Mouse (Mus musculus) cortical plate, adult 2 months (tissue): ENCODE data around the gene Kctd18. TPM values are rescaled to one million over a fixed set of nuclear protein-coding genes. Genes with fewer than 3 reads are reported as not detected.

Source experiments
- H3K27ac ChIP-seq: fragments of 200-500 bp; 2 replicates; pipeline ENCODE4 v1.5.1; 2012; ENCODE audit warnings: low read length, control low read depth, inconsistent platforms; ENCODE audit not compliant: insufficient read depth
- H3K4me1 ChIP-seq: fragments of 200-500 bp; 2 replicates; pipeline ENCODE4 v1.6.1; 2011; ENCODE audit warnings: low read length; ENCODE audit not compliant: control insufficient read depth, insufficient read depth
- H3K4me3 ChIP-seq: fragments of 200-500 bp; 2 replicates; pipeline ENCODE4 v1.5.1; 2011; ENCODE audit warnings: mild to moderate bottlenecking, low read length, control low read depth; ENCODE audit not compliant: insufficient read depth
- CTCF ChIP-seq: fragments of 200-500 bp; IDR thresholded peaks from 2 replicates; pipeline ENCODE4 v1.5.1; 2011; ENCODE audit warnings: mild to moderate bottlenecking, control low read depth, low read length; ENCODE audit not compliant: insufficient read depth; ENCODE audit errors: extremely low read depth
- POLR2A ChIP-seq: fragments of 200-500 bp; IDR thresholded peaks from 2 replicates; pipeline ENCODE4 v1.6.1; 2011; ENCODE audit warnings: mild to moderate bottlenecking, low read length, control low read depth; ENCODE audit not compliant: insufficient read depth; ENCODE audit errors: extremely low read depth
- polyA plus RNA-seq: library from polyadenylated mRNA; depleted of rRNA; stranded (reverse); fragments of >200 nt; gene quantifications from 2 replicates; pipeline ENCODE4 v1.2.3, GENCODE M21; 2012; rRNA removed

Gene Kctd18
- polyA plus RNA-seq, 1 experiment = 21.4 TPM

- TF ChIP-seq POLR2A (no peak), CTCF (no peak)
- Histone ChIP-seq H3K27ac (no peak overlapping the region), H3K4me1 (no peaks in the 10 kb centered on the region), H3K4me3 (no peak overlapping the region)
Observed at GRCm38 (mm10) chr1:57918567-57918966, 100.2 kb downstream of the Kctd18 start.

- H3K4me1 ChIP-seq = no peaks in the 10 kb centered on the region
- H3K4me3 ChIP-seq = no peak overlapping the region
- TF ChIP-seq POLR2A (no peak), CTCF (no peak)
- no peak overlapping the region for H3K27ac ChIP-seq
Observed at GRCm38 (mm10) chr1:57917342-57917741, 101.4 kb downstream of the Kctd18 start.

- no peak for TF ChIP-seq CTCF
- TF ChIP-seq POLR2A = no peak
- no peaks in the 10 kb centered on the region for H3K4me1 ChIP-seq
Observed at GRCm38 (mm10) chr1:57911561-57911960, 107.2 kb downstream of the Kctd18 start.

GRCm38 (mm10) chr1:57906312-57906711 lies 112.4 kb downstream of the Kctd18 start:
- no peaks in the 10 kb centered on the region; the same call in 1 of the 2 replicates for H3K4me1 ChIP-seq
- no peak overlapping the region for H3K27ac ChIP-seq
- H3K4me3 ChIP-seq = no peak overlapping the region
- TF ChIP-seq POLR2A = no peak
- TF ChIP-seq CTCF = no peak

More at GRCm38 (mm10) chr1:57911561-57911960, 107.2 kb downstream of the Kctd18 start:
- Histone ChIP-seq H3K4me3 (no peak overlapping the region), H3K27ac (no peak overlapping the region)

- H3K4me1 ChIP-seq = no peaks in the 10 kb centered on the region; the same call in 1 of the 2 replicates
- no peak for TF ChIP-seq POLR2A
- TF ChIP-seq CTCF = no peak
- H3K27ac ChIP-seq = no peak overlapping the region
- H3K4me3 ChIP-seq = no peak overlapping the region
Observed at GRCm38 (mm10) chr1:57905912-57906311, 112.8 kb downstream of the Kctd18 start.

Other genes starting within 250 kb of the Kctd18 start
- gene Spats2l, start 244.8 kb downstream of the Kctd18 start, polyA plus RNA-seq = 24.6 and 27.4 TPM in 2 replicates
- gene Sgo2a, start 23.0 kb downstream of the Kctd18 start, polyA plus RNA-seq = 0.63 and 0.74 TPM in 2 replicates
- 4.9 and 5.1 TPM in 2 replicates for gene Aox1, start 11.0 kb upstream of the Kctd18 start, polyA plus RNA-seq
- 1.2 and 1.4 TPM in 2 replicates for gene Aox3, start 94.2 kb upstream of the Kctd18 start, polyA plus RNA-seq
- gene Aox4, start 191.4 kb upstream of the Kctd18 start, polyA plus RNA-seq = 1.0 and 1.1 TPM in 2 replicates